Mouse (Mus musculus): ENCODE measurements around the gene Chn1.

Gene Chn1

DNA sequence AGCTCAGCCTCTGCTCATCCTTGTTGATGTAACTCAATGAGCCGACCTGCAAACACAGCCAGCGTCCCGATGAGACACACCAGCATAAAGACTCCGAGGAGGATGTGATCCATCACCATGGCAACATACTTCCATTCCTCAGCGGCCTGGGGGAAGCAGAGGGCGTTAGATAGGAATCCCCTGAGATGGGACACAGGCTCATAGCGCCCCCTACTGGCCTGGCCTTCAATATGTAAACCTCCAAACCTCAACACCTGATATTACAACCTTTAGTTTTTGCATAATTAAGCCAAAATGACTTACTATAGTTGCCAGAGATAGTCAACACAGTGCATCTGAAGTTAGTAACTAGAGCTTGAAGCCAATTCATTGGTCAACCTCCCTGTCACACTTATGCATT lies 209.0 kb downstream of the Chn1 start:
- DNase-seq (ENCODE audit: extremely low read depth, low read depth, low spot score) = no peak

DNA sequence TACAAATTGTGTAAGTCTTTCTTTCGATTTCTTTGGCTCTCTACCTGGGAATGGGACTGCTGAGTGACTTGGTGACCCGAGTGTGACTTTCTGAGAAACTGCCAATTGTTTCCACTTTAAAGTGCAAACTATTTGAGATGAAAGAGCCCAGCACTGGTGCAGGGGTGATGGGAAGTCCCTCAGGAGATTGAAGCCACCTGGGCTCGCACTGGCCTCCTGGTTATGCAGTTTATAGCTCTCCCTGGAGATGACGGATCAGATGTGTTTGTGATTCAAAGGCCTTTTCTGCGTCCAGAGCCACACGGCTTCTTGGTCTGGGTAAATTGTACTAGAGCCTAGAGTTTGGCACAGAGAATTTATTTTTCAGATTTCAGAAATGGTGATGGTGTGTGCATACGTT lies 211.5 kb downstream of the Chn1 start:
- DNase-seq (ENCODE audit: extremely low read depth, low read depth, low spot score) = no peak

DNA sequence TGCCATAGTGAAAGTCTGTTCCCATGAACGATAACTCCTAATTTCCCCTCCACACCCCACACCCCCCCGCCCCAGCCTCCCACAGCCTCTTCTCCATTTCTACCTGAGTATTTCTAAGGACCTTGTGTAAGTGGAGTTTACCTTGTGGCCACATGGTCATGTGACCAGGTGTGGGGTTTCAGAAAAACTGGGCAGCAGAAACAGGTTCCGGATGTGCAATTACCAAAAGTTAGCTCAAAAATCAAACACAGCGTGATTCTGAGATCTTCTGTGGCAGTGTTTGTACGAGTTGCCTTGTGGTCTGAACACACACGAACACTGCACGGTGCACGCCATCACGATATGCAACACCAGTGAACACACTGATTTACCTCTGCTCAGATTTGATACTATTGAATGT lies 212.5 kb downstream of the Chn1 start:
- no peak for DNase-seq (ENCODE audit: extremely low read depth, low read depth, low spot score)

DNA sequence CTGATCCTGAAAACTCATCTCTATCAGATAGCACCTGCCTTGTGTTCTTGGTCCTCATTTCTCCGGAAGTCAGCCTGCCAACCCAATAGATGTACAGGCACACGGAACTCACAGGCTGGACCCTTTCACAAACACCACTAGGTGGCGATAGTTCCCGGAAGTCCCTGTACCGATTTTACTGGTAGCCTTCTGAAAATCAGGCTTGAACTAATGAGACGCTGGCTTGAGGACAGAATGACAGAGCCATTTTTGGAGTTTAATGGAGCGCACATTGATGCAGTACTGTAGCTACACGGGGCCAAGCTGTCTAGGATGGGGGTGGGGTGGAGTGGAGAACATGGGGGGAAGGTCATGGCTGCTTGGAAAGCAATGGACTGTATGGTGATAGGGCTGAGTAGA lies 213.5 kb downstream of the Chn1 start:
- no peak for DNase-seq (ENCODE audit: extremely low read depth, low read depth, low spot score)

DNA sequence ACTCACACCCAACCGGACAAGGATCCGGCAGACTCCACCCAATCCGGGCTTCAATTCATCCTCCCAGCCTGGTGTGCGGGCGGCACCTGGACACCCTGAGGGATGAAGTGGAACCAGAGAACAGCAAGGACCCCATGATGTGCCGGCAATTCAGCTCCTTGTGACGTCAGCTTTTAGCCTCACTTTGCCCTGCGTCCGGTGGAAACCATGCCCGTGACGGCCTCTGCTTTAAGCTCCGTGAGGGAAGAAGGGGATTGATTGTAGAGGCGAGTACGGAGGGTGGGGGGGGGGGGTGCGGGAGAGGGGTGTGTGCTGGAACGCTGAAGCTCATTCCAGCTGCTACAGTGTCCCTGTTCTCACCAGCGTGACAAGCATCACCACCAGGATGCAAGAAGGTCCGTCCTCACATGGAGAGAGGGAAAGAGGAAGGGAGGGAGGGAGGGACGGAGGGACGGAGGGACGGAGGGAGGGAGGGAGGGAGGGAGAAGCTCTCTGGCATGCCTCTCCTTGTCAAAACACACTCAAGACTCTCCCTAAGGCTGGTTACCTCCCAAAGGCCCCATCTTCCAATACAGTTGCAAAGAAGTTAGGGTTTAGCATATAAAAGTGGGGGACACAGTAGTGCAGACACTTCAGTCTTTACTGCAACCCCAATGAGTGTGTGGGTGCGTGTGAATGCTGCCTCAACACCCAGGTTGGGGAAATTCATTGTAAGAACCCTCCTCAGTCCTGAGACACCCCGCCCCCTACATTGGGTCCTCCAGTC lies 214.1 kb downstream of the Chn1 start:
- DNase-seq (ENCODE audit: extremely low read depth, low read depth, low spot score) = no peak

All from fat pad, adult 2 months (tissue).